Mouse (Mus musculus) hindbrain, embryonic 14.5 days (tissue): ENCODE measurements at regions not wholly inside any gene's neighbourhood (a gene's known extent, or its start where the extent isn't known, plus 50 kb on each side); places are given as distances from the start of the nearest gene placed in this dataset.

Source experiments
- ATAC-seq: fragments of 200-750 bp; cut with Nextera tagmentation; 2 replicates; pipeline ENCODE4 v1.8.0; 2017; ENCODE audit warnings: moderate number of reproducible peaks, mild to moderate bottlenecking, moderate TSS enrichment, moderate library complexity; ENCODE audit not compliant: low FRiP score
- DNase-seq: peaks from one replicate; pipeline ENCODE4 v3.0.0-alpha.2; 2015; ENCODE audit warnings: low spot score
- H3K27ac ChIP-seq: fragments of 300-500 bp; sonication (generic); 2 replicates; pipeline ENCODE4 v1.5.1; 2014; ENCODE audit warnings: mild to moderate bottlenecking, moderate library complexity
- H3K27me3 ChIP-seq: fragments of 300-500 bp; sonication (generic); 2 replicates; pipeline ENCODE4 v1.6.1; 2014; ENCODE audit warnings: mild to moderate bottlenecking, low read length, mixed read lengths; ENCODE audit not compliant: control insufficient read depth, insufficient read depth
- H3K36me3 ChIP-seq: fragments of 300-500 bp; sonication (generic); replicated peaks from 2 replicates; pipeline ENCODE4 v1.6.1; 2014; ENCODE audit not compliant: control insufficient read depth, insufficient read depth
- H3K4me1 ChIP-seq: fragments of 300-500 bp; sonication (generic); replicated peaks from 2 replicates; pipeline ENCODE4 v1.6.1; 2014; ENCODE audit warnings: antibody characterized with exemption, low read length, mixed read lengths; ENCODE audit not compliant: control insufficient read depth, insufficient read depth
- H3K4me2 ChIP-seq: fragments of 300-500 bp; sonication (generic); replicated peaks from 2 replicates; pipeline ENCODE4 v1.6.1; 2014; ENCODE audit warnings: mild to moderate bottlenecking, moderate library complexity
- H3K4me3 ChIP-seq: fragments of 300-500 bp; sonication (generic); replicated peaks from 2 replicates; pipeline ENCODE4 v1.5.1; 2014; ENCODE audit warnings: mild to moderate bottlenecking, low read length
- H3K9ac ChIP-seq: fragments of 300-500 bp; sonication (generic); 2 replicates; pipeline ENCODE4 v1.6.1; 2014
- H3K9me3 ChIP-seq: fragments of 300-500 bp; sonication (generic); 2 replicates; pipeline ENCODE4 v1.6.1; 2016; ENCODE audit warnings: low read length; ENCODE audit not compliant: control insufficient read depth
- WGBS: fragments of 180-500 bp; shearing (Covaris S2); extraction: QIAGEN DNeasy Blood & Tissue Kit; methylation state at CpG from one replicate; pipeline ENCODE4 v1.1.7; 2014; 5-methylcytosine and 5-hydroxymethylcytosine counted together

DNA sequence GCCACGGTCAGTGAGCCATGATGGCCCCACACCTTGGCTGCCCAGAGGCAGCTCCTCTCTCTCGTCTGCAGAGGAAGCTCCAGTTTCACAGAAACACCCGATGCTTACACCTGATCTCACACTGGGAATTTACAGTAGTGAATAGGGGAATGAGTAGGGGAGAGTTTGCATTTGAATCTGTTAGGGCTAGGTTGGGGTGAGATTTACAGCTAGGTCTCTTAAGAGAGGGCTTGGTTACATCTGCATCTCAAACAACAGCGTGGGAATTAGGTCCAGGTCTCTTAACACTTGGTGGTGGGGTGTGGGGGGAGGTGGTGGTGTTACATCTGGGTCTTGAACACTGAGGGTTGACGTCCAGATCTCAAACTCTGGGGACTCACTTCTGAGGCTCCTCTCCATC, 119.3 kb downstream of the Rpl14 start:
- 27% methylated on average over 5 of the region's 5 CpGs for WGBS
- 0 out of 2 replicates have a peak overlapping the region, but pooled peaks have one; percentile 51 for H3K4me2 ChIP-seq
- ATAC-seq, result no peak

DNA sequence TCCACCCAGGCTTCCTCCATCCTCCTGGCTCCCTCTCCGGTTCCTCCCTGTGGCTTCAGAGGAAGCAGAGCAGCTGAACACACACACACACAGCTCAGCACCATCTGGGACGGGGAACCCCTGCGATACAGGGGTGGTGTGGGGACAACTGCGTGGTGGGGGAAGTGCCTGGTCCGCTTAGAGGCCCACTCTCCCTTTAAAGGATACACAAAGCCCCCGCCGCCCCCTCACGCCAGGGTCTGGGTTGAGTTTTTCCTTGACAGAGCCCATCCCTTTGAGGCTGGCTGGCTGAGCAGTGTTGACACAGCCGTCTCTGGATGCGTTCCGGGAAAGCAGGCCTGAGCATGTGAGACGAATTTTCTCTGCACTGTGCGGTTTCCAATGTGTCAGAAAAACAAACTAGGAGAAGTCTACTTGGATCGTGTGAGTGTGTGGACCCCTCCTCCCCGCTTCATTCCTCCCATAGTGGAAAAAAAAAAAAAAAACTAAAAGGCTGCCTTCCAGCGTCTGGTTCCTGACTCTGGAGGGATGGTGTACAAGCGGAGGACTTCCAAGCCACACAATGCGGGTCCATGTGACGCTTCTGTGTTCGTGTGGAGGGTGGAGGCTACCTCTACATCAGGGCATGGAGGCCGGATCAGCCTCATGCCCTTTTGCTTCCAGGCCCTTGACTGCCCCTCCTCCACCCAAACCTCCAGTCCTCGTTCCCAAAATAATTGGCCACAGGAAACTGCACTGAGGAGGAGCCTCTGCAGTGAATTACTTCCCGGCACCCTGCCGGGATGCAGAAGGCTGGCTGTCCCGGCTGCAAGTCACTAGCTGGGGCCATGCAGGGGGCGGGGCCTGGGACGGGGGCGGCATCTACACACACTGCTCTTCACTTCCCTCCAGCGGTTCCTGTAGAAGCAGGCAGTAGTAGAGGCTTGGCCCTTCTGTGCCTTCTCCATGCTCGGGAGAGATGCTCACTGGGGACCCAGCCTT, 120.0 kb downstream of the Rpl14 start:
- Histone ChIP-seq H3K27ac (peak overlapping the region; percentile 75), H3K27me3 (no peaks in the 10 kb centered on the region), H3K36me3 (no peaks in the 10 kb centered on the region), H3K4me2 (peak overlapping the region; percentile 51), H3K4me1 (peaks cover 30% of the 10 kb centered on the region), H3K4me3 (peak overlapping the region; percentile 6; the same call in 1 of the 2 replicates), H3K9me3 (no peaks in the 10 kb centered on the region), H3K9ac (no peak overlapping the region)
- ATAC-seq, result peak; percentile 81
- peak; percentile 65 for DNase-seq
- 3% methylated on average over 30 of the region's 30 CpGs for WGBS

More for the DNA sequence above, 119.3 kb downstream of the Rpl14 start:
- H3K4me3 ChIP-seq, result no peak overlapping the region
- H3K36me3 ChIP-seq, result no peaks in the 10 kb centered on the region
- peak overlapping the region; percentile 75 for H3K27ac ChIP-seq
- DNase-seq, result no peak
- no peaks in the 10 kb centered on the region for H3K27me3 ChIP-seq
- H3K4me1 ChIP-seq, result peaks cover 30% of the 10 kb centered on the region
- H3K9me3 ChIP-seq, result no peaks in the 10 kb centered on the region
- no peak overlapping the region for H3K9ac ChIP-seq

DNA sequence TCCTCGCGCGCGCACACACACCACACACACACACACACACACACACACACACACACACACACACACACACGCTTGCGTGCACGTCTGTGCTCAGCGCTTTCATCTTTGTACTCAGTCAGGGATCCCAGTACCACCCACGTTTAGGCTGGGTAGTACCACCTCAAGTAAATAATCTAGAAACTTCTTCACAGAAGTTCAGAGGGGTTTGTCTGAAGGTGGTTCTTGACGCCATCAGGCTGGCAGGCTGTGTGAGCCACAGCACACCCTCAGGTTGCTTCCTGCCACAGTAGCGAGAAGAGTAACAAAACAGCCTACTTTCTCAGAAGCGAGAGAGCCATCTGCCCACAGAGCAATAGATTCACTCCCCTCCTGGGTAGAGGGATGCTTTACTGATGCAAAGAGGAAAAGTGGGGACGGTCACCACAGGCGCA, 120.7 kb downstream of the Rpl14 start:
- 0 out of 2 replicates have a peak, but pooled peaks have one; percentile 1 for ATAC-seq
- H3K9ac ChIP-seq, result no peak overlapping the region
- peak overlapping the region; percentile 51 for H3K4me2 ChIP-seq
- WGBS, result 11% methylated on average over 14 of the region's 14 CpGs
- no peaks in the 10 kb centered on the region for H3K36me3 ChIP-seq
- no peaks in the 10 kb centered on the region for H3K9me3 ChIP-seq
- no peak overlapping the region for H3K4me3 ChIP-seq
- DNase-seq, result no peak
- H3K4me1 ChIP-seq, result peaks cover 30% of the 10 kb centered on the region
- no peaks in the 10 kb centered on the region for H3K27me3 ChIP-seq
- peak overlapping the region; percentile 75 for H3K27ac ChIP-seq

DNA sequence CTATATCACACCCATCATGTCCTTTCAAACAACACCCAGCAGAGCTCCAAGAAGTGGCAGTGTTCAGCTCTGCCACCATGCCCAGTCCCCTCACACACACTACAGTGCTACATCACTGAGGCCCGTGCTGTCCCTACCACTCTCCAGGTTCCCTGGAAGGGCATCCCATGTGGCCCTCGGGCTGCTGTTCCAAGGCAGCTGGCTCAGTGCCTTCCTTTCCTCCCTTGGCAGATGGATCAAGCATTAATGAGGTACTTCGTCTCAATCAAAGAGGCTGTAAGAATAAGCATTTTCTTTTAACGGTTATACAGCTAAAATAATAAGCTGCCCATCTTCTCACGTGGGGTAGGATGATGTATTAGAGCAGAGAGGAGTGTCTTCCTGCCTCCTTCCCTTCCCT, 123.2 kb downstream of the Rpl14 start:
- no peak overlapping the region for H3K9ac ChIP-seq
- no peak overlapping the region for H3K4me2 ChIP-seq
- no peaks in the 10 kb centered on the region for H3K27me3 ChIP-seq
- H3K36me3 ChIP-seq, result no peaks in the 10 kb centered on the region
- ATAC-seq (no peak), DNase-seq (no peak)
- WGBS, result 38% methylated on average over 5 of the region's 5 CpGs
- no peak overlapping the region for H3K4me3 ChIP-seq
- H3K4me1 ChIP-seq, result peaks cover 30% of the 10 kb centered on the region
- no peaks in the 10 kb centered on the region for H3K9me3 ChIP-seq
- no peak overlapping the region for H3K27ac ChIP-seq

DNA sequence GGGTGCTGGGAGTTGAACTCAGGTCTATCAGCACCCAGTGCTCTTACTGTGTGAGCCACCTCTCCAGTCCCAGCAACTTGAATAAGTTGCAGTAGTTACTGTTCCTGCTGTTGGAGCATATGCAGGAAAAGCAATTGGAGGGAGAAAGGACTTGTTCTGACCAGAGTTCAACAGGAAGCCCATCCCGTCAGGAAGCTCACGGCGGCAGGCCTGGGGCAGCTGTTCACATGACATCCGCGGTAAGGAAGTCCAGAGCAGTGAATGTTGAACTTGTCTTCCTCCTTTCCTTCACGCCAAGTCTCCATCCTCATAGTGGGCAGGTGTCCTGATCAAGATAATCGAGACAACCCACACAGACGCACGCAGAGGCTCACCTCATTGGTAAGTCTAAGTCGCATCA, 124.7 kb downstream of the Rpl14 start:
- WGBS, result 91% methylated on average over 10 of the region's 10 CpGs
- Histone ChIP-seq H3K4me2 (no peak overlapping the region), H3K9me3 (no peaks in the 10 kb centered on the region), H3K4me3 (no peak overlapping the region), H3K27me3 (no peaks in the 10 kb centered on the region), H3K9ac (no peak overlapping the region), H3K36me3 (no peaks in the 10 kb centered on the region), H3K27ac (no peak overlapping the region), H3K4me1 (peaks cover 20% of the 10 kb centered on the region)
- ATAC-seq (no peak), DNase-seq (no peak)

DNA sequence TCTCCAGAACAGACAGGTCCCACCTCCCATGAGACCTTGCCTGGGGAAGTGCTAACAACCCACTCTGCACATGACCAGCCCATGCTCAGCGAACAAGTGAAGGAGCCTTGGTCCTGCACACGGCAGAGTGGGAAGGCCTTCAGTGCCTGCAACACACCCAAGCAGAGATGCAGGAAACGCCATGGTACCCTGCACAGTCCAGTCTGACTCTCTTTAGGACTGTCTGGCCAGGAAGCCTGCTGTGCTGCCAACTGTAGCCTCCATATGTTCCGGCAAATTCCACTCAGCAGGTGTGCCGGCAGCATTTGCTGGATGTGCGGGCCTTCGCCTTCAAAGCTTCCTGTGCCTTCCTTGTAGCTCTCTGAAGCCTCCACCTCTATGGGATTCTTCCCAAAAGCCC, 126.5 kb downstream of the Rpl14 start:
- no peak for ATAC-seq
- no peak for DNase-seq
- Histone ChIP-seq H3K36me3 (no peaks in the 10 kb centered on the region), H3K4me2 (no peak overlapping the region), H3K9me3 (no peaks in the 10 kb centered on the region), H3K4me3 (no peak overlapping the region), H3K9ac (no peak overlapping the region), H3K4me1 (peaks cover 3% of the 10 kb centered on the region; the same call in 1 of the 2 replicates), H3K27ac (no peak overlapping the region), H3K27me3 (no peaks in the 10 kb centered on the region)
- 70% methylated on average over 7 of the region's 7 CpGs for WGBS

DNA sequence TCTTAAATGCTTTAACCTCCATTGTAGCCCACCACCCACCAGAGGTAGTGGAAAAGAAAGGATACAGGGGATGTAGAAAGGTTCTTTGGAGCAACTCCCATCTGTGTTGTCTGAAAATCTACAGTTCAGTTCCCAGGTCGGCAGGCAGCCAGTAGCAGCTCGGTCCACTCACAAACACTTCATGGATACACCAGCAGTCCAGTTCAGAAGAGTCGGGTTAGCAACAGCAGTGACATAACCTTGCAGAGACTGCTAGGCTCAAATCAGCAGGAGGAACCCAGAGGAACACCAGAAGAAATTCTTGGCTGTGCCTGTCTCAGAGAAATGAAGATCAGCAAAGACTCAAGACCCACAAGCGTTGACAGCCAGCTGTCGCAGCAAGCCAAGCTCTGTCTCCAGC, 128.5 kb downstream of the Rpl14 start:
- ATAC-seq (no peak), DNase-seq (no peak)
- Histone ChIP-seq H3K27me3 (no peaks in the 10 kb centered on the region), H3K27ac (no peak overlapping the region), H3K4me3 (no peak overlapping the region), H3K4me2 (no peak overlapping the region), H3K9ac (no peak overlapping the region), H3K4me1 (no peaks in the 10 kb centered on the region), H3K9me3 (no peaks in the 10 kb centered on the region), H3K36me3 (no peaks in the 10 kb centered on the region)
- WGBS, result 93% methylated on average over 5 of the region's 5 CpGs

DNA sequence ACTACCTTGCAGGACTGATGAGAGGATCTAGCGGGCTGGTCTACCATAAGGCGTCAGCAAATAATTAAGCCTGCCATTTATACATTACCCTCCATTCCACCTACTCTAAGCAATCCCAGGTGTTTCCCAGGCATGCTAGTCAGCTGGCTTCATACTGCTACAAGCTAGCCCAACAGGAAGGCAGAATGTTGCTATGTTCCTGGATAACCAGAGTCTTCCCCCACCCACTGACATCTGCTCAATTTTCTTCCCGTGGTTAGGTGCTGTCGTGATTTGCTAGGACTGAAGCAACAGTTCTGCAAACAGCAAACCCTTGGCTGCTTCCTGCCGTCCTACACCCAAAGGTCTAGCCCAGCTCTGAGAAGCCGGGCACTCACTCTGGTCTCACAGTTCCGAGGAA, 131.6 kb downstream of the Rpl14 start:
- 64% methylated on average over 7 of the region's 7 CpGs for WGBS
- H3K27ac ChIP-seq, result no peak overlapping the region

DNA sequence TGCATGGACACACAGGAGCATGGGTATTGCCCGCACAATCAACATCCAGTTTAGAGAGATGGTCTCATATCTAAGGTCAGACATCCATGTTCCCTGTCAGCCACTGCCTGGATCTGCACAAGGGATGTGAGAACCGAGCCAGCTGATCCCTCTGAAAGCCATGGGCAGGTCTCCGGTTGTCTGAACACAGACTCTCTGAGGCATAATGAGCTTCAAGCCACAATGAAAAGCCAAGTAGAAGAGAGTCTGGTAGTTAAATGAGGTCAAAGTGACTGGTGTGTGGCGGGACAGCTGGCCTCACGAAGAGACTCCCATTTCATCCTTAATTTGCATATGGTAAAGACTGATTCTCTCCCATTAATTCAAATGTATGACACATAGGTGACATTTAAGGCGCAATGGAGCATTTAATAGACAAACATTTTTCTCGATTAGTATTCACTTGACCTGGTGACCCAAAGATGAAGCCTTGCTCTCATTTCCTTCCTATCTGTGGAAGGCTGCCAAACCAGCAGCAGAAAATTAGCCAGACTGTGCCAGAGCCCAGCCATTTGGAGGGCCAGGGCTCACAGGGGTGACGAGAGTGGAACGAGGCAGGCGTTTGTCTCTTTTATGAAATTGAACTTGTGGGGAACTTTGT, 132.2 kb downstream of the Rpl14 start:
- no peak for ATAC-seq
- H3K4me3 ChIP-seq, result no peak overlapping the region
- 27% methylated on average over 10 of the region's 10 CpGs for WGBS
- peak; percentile 34 for DNase-seq
- H3K36me3 ChIP-seq, result no peaks in the 10 kb centered on the region
- no peak overlapping the region for H3K9ac ChIP-seq
- no peaks in the 10 kb centered on the region for H3K9me3 ChIP-seq
- H3K4me1 ChIP-seq, result peaks cover under 1% of the 10 kb centered on the region; the same call in 1 of the 2 replicates
- H3K27me3 ChIP-seq, result no peaks in the 10 kb centered on the region
- H3K27ac ChIP-seq, result no peak overlapping the region
- no peak overlapping the region for H3K4me2 ChIP-seq

More for the DNA sequence above, 131.6 kb downstream of the Rpl14 start:
- Histone ChIP-seq H3K36me3 (no peaks in the 10 kb centered on the region), H3K9ac (no peak overlapping the region), H3K4me1 (no peaks in the 10 kb centered on the region), H3K4me3 (no peak overlapping the region), H3K9me3 (no peaks in the 10 kb centered on the region), H3K27me3 (no peaks in the 10 kb centered on the region), H3K4me2 (no peak overlapping the region)
- no peak for DNase-seq
- no peak for ATAC-seq
